Mouse (Mus musculus): Measurements from ENCODE around the gene Celf5.

Celf5 gene

DNA sequence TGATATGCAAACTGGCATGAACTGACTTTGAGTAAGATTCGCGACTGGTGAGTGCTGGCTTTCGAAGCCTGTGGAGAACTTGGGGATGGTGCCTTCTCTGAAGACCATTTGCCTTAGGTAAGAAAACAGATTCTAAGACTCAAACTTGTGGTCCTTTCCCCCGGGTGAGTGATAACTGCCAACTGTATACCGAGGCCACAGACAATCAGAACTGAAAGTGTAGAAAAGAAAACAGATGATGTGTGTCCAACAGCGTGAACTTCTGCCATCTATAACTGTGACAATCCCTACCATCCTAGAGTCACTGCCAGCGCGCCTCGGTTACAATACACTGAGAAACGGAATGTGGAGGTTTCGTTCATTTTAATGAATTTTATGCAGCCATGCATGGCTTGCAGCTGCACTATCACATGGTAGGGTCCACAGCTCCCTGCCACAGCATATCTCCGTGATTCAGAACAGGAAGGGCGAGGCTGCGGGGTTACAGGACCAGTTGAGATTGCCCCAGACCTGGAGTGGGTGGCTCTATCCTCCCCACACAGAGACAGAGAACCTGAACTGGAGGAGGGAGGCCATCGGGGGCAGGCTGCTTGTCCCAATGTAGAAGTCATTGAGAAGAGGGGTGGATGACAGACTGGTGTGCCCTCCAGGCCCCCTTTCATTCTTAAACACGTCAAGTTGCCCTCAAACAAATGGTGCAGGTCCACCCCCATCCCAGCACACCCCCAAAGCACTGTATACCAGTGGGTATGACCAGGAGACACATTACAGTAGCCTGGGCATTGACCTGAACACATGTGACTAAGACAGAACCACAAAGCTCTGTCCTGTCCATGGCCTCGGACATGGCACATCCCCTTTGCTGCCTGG is 15.1 kb upstream of the Celf5 start:
- DNase-seq (ENCODE audit: low spot score), result no peak

DNA sequence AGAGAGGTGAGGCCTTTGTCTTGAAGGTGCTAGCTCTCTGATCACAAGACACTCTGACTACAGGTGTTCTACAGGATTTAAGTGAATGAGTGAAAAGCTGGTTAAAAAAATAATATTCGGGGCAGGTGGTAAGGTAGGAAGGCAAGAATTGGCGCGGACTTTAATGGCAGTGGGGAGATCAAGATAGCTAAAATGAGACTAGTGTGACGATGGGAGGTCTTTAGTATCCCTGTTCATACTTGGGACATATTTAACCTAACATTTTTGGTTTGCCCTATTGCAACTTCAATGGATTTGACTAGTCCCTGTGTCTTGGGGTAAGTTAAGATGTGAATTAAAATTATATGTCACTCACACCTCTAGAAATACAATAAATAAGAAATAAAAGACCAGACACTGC is 14.5 kb upstream of the Celf5 start:
- no peak for DNase-seq (ENCODE audit: low spot score)

DNA sequence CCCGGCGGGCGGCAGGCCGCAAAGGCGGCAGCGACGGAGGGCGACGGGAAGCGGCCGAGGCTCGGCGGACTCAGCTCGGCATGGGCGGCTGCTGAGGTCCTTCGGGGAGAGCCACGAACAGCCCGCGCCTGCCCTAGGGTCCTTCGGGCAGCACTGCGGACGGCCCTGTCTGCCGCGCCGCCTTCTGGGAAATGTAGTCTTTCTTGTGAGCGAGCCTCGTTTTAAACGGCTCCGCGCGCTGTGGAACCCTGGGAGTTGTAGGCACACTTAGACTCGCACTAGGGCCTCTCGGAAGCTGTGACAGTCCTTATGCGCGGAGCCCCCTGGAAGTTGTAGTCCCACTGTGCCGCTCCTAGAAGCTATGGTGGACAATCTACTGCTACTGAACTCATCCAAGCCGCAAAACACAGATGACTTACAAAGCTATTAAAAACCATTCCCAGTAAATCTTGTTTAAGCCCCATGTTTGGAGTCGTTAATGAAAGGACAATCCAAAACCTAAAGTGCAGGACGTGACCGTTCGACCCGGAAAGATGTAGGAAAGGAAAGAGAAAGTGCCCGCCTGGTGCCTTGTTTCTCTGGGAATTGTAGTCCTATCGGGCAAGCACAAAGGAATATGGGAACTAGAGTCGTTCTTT is 13.9 kb upstream of the Celf5 start, which contains the start of gene Ncln:
Ncln (minus strand) TSS at position 129 of the 638 bp plus-strand sequence.
- peak; percentile 94 for DNase-seq (ENCODE audit: low spot score)

DNA sequence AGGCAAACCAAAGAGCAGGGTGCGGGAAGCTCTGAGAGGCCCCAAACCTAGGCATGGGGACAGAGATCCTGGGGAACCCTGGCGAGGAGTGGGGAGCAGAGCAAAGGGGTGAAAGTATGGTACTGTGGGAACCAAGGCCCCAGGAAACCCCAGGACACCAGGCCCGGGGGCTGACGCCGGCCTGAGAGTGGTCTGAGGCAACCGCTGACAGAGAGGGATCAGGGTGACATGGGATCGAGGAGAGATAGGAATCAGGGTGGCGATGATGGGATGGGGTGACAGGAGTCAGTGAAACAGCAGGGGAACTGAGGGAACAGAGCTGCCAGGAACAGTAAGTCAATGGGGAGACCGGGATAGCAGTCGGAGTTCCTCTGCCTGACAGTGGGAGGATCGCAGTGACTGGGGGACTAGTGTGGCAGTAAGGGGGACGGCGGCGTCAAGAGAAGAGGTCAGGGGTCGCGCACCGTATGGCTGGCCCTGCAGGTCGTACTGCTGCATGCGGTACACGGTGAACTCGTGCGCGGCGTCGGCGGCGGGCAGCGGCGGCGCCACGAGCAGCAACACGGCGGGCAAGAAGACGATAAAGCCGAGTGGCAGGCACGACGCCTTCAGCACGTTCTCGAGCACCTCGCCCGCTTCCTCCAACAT is 13.2 kb upstream of the Celf5 start:
- no peak for DNase-seq (ENCODE audit: low spot score)

DNA sequence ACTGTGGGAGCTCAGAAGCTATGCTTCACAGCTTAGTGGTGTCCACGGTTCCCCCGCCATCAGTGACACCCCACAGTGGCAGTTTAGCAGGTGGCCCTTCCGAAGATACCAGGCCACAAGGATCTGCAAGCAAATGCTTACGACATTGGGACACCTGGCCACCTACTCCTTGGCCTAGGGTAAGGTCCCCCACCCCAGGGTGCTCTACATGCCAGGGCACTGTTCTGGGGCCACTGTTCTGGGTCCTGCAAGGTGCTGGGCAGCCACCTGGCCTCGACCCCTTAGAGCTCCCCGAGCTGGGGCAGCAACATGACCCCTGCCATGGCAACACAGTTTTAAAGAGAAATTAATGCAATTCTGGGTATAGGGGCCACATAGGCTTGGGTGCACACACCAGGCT is 12.6 kb upstream of the Celf5 start:
- no peak for DNase-seq (ENCODE audit: low spot score)

DNA sequence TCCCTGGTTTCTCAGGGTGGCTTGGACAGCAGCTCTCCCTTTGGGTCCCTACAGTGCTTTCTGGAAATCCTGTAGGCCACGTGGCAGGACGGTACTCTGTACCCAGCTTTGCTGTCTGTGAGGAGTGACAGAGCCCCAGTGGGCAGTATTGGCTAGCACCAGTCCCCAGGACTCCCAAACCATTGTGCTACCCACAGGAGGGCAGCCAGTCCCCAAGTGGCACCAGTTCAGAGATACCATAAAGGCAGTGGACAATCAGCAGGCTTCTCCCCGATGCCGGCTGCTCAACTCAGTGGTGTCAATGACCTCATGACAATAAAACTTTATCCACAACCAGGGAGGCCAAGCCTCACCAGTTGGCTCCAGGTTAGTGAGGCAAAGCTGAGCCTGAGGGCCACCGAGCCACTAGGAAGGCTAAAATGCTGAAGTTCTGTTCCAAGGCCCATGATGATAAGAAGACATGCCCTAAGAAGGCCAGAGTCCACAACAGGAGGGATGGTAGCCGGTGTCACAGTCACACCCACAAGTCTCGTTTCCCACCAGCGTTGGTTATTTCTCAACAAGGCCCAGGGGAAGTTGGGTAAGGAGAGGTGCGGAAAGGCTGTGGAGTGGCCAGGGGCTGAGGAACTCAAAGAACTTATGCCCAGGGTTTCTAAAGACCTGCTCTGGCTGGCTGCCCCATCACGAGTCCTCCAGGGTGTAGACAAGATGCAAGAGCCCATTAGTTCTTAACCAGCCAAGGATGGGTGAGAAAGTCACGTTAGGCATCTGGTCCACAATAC is 11.9 kb upstream of the Celf5 start:
- no peak for DNase-seq (ENCODE audit: low spot score)

DNA sequence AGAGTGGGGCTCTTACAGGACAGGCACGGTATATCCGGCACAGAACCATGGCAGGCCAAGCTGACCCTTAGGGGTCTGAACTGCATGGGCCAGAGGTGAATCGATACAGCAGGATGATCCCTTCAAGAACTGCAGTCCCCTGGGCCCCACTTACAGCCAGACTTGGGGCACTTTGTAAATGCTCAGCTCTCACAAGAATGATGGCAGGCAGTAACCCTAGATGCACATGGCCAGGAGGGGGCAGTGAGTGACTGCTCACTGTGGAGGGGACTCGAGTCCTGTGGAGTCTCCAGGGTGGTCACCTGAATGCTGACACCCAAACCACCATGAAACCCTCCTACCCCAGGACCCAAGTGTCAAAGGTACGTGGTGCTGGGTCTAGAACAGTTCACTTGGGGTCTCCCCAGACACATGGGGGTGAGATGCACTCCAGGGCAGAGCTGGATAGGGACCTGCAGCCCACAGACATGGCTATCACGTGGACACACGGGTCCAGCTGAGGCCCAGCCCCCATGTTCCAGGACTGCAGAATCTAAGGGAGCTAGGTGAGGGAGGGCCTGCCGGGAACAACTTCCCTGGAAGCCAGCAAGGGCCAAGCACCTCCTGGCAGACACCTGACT is 11.2 kb upstream of the Celf5 start:
- no peak for DNase-seq (ENCODE audit: low spot score)

DNA sequence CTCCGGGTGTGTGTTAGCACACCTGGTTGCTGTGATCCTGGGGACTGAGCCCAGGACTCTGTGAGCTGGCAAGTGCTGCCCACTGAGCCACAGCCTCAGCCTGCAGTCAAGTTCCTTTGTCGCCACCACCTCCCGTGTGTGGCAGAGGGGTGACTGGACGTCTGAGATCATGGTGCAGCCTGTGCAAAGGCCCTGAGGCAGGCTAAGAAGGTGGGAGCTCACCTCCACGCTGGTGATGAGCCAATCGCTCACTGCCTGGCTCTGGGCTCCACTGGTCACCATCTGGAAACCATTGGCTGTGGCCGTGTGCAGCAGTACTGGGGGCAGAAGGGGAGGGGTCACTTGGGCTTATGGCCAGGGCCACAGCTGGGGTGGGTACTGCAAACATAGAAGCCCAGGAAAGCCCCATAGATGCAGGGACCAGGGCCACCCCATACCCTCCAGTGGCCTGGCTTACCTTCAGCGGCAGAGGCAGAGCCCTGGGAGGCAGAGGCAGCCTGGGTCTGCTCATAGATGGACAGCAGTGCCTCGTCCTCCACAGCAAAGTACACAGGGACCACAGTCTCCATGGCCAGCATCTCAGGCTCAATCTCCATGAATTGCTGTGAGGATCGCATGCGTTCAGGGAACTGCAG is 10.2 kb upstream of the Celf5 start:
- DNase-seq (ENCODE audit: low spot score), result no peak

DNA sequence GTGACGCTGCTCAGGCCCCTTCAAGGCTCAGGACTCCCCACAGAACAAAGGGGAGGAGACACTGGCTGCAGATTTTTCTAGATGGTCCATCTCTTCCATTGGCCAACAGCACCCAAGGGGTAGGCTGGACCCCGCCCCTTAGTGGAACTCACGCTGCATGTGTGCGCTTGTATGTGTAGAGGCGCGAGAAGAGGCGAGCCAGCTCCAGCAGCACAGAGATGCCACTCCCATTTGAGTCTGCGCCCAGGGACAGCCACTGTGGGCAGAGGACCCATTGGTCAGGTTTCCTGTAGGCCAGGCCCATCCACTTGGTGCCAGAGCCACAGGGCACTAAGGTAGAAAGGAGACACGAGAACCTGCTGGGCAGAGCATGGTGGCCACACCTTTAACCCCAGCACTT is 8.5 kb upstream of the Celf5 start:
- DNase-seq (ENCODE audit: low spot score), result no peak

DNA sequence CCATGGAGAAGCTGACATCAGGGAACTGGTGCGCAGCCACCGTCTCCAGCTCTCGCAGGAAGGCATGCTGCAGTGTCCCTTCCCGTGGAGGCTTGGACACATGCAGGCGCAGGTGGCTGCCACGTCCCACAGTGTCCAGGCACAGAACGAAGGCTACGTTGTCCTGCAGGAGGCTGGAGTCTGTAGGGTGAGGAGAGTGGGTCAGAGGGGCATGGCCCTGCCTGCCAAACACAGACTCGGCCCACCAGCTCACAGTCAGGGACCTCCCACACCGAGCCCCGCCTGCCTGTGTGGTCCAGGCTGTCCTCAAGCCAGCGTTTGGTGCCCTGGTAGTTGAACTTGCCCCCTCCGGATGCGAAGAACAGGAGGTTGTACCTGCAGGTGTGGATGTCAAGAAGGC is 7.4 kb upstream of the Celf5 start:
- no peak for DNase-seq (ENCODE audit: low spot score)

DNA sequence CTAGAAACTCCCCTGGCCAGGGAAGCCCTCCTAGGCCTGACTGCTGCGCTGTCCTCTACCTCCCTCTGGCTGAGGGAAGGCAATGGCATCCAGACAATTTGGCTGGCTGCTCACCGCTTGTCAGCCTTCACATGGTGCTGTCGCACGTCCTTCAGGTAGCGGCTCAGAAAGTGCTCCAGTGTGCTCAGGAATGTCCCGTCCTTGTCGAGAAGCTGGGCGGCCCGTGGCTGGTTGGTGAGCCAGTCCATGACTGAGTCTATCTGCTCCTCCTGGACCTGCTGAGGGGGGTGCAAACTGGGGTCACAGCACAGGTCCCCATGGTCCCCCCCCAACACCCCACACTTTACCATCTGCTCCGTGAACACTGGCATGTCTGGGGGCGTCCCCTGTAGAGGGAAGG is 5.6 kb upstream of the Celf5 start:
- no peak for DNase-seq (ENCODE audit: low spot score)

DNA sequence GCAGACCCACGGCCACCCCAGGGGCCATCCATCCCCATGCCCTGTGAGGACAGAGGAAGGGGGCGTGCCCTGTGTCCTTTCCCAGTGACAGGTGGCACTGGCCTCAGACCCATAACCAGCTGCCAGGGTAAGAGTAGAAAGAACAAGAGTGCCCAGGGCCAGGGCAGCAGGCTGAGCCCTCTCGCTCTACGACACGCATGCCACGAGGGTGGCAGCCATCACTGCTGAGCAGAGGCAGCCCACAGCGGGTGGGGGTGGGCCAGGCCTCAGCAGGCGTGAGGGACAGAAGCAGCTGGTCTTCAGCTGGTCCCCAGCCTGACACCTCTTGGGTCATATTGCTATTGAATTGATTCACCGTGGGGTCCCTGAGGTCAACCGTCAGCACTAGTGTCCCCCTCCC is 4.0 kb upstream of the Celf5 start:
- no peak for DNase-seq (ENCODE audit: low spot score)

DNA sequence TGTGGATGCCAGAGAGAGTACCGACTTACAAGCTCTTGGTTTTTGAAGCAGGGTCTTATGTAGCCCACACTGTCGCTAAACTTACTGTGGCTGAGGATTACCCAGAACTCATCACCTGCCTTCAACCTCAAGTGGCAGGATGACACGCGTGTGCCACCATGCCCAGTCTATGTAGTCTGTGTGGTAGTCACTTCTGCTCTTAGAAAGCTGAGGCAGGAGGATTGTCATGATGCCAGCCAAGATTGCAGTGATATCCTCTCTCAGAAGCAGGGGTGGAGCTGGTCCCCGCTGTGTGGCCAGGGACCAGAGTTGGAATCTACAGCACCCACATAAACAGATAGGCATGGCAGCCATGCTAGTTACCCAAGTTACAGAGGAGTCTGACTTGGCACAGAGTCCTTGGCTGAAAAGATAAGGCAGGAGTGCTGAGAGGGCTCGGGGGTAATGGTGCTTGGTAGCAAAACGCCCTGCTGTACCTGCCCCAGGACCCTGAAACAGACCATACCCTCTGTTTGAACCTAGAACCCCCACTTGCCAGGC is 3.0 kb upstream of the Celf5 start:
- no peak for DNase-seq (ENCODE audit: low spot score)

DNA sequence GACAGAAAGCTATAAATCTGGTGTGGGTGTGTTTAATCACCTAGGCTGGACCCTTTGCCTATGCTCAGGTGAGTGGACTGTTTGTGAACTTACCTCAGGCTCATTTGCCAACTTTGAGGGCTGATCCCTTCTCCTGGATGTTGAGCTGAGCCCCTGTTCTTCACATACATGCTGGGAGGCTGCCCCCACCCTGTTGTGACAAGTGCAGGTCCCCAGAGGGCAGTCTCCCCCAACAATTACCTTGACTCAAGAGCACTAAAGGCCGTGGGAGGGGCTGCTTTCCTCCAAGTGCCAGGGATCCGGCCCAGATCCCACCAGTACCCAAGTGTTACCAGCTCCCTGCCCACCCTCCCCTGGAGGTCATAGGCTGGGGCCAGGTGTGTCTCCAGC is 2.5 kb upstream of the Celf5 start:
- no peak for DNase-seq (ENCODE audit: low spot score)

DNA sequence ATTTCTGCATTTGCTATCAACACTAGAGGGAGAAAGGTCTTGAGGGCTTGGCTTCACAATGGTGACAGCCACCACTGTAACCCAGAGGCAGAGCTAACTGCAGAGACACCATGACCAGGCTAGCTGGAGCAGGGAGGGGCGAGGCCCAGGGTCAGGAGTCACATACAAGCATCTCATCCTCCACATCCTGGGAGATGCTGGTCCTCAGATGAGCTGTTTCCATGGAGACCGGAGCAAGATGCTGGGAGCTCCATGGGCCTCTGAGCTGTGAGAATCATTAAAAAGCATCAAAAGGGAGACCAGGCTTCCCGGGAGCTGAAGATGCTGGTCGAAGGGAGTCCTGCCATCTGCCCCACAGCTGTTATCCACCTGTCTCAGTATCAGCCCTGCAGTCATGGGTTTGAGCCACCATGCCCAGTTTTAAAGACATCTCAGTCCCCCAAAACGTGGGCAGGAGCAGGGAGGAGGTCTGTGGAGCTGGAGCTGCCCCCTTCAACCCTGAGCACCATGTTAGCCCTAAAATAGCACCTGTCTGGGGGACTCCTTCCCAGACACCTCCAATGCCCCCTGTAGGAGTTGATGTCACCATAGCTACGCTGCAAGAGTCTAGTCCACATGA is 2.0 kb upstream of the Celf5 start:
- no peak for DNase-seq (ENCODE audit: low spot score)

DNA sequence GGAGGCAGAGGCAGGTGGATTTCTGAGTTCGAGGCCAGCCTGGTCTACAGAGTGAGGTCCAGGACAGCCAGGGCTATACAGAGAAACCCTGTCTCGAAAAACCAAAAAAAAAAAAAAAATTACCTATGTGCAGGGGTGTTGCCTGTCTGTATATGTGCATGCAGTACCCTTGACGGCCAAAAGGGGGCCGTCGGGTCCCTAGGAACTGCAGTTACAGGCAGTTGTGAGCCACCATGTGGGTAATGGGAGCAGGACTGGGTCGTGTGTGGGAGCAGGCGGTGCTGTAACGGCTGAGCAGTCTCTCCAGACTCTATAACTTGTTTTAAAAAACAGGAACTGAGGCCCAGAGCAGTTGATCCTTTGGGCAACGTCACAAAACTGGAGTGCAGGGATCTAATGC is 1.5 kb upstream of the Celf5 start:
- DNase-seq (ENCODE audit: low spot score), result no peak

DNA sequence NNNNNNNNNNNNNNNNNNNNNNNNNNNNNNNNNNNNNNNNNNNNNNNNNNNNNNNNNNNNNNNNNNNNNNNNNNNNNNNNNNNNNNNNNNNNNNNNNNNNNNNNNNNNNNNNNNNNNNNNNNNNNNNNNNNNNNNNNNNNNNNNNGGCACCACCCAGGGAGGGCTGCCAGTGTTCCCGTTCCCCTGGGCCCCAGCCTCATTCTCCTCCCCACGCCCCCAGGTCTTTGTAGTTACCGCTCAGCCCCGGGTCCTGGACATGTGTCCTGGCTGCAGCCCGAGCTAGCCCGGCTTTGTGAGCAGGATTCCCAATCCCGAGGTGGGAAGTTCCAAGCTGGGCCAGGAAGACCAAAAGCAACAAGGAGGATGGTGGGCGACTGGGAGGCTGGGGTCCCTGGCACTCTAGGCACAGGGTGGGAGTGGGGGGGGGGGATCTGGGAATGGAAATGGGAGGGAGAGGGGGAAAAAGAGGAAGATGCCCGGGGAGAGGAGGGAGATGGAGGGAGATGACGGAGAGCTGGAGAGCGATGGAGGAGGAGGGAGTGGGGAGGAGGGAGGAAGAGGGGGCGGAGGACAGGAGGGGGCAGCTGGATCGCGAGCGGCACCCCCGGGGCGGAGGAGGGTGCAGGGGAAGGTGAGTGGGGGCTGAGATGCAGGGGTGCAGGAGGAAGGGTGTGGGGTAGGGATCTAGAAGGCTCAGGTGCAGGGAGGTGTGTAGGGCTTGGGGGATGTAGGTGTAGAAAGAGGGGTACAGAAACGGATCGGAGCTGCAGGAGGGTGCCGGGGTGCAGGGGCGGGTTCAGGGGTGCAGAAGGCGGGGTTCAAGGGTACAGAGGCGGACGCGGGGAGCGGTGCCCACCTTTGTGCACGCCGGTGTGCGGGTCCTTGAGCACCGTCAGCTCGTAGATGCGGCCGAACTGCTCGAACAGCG is 640 bp downstream of the Celf5 start:
- DNase-seq (ENCODE audit: low spot score), result no peak

DNA sequence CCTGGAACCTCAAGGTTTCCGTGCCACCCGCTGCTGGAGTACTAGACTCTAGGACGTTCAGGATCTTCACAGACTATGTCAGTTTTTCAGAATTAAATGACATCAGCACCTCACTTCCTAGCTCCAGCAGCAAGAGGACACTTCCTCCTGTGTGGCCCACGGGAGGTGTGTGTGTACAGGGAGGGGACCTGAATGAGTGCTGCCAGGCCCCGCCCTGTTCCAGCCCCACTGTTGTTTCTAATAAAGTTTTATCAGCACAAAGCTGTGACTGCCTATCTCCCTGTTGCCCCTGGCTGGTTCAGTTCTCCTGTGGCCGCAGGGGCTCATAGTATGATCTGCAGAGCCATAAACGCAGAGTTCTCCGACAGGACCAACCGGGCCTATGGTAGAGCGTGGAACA is 8.0 kb downstream of the Celf5 start:
- no peak for DNase-seq (ENCODE audit: low spot score)

DNA sequence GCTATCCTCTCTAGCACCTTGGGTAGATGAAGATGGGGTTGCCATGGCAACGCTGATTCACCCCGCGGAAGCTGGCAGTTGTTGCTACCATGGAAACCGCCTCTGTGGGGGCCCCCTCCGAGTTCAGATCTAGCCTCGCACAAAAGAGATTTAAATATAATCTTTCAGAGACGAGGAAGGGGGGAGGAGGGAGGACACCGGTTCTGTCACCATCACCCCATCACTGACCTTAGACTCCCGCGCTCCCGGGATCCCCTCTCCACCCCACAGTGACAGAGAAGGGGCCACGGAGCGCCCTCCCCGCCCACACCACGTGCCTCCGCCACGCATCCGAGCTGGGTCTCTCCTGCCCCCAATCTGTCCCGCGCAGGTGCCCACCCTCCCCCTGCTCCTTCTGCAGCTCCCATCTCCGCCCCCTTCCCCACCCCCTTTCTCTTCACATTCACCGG is 9.5 kb downstream of the Celf5 start:
- no peak for DNase-seq (ENCODE audit: low spot score)

Measured in ovary, postnatal 10 days (tissue).